Mouse (Mus musculus) lung, adult 2 months (tissue): ENCODE results near the gene Gm37240.

ENCODE experiments used
- CTCF ChIP-seq: fragments of 200-500 bp; IDR thresholded peaks from 2 replicates; pipeline ENCODE4 v1.5.1; 2011; ENCODE audit warnings: mild to moderate bottlenecking, low read length, control low read depth; ENCODE audit not compliant: insufficient read depth
- POLR2A ChIP-seq: fragments of 200-500 bp; IDR thresholded peaks from 2 replicates; pipeline ENCODE4 v1.6.1; 2011; ENCODE audit warnings: low read depth, mild to moderate bottlenecking, control low read depth, low read length, borderline replicate concordance; ENCODE audit errors: extremely low read depth

- no peak for TF ChIP-seq CTCF
- no peak for TF ChIP-seq POLR2A
Measured at GRCm38 (mm10) chr3:84479293-84480005, 1407.9 kb downstream of the Gm37240 start.
